9 mouse cellular contexts compared by ENCODE assay signal in genomic region chr1:37903178-37903577, GRCm38 (mm10). TPM values are rescaled to one million over a fixed set of nuclear protein-coding genes. Genes with fewer than 3 reads are reported as not detected.
DNase-seq lines count a peak whose midpoint lies in the region; ATAC-seq and TF ChIP-seq lines count a peak whose summit lies in the region.
"Had no signal": no experiment of that assay in that cellular context is flagged by ENCODE, and none has a peak within 500 bp of the region (broad histone marks: within the 10 kb centered on the region; RNA-seq: fewer than 3 reads in every experiment).

No protein-coding gene starts in this region.

- no peak overlapping the region for H3K9ac ChIP-seq in heart, embryonic 12.5 days
- no peak overlapping the region for H3K9ac ChIP-seq in midbrain, embryonic 11.5 days (ENCODE audit: low read length)

- intact Hi-C loops in heart, postnatal 25 days (cut with DNase I) = loop anchor here (5.0 kb wide), 1 partner anchor 84 kb away; no protein-coding TSS in a partner anchor

- no peak for TF ChIP-seq POLR2A in bone marrow, adult 2 months (IDR thresholded peaks at IDR 0.05; ENCODE audit: borderline replicate concordance, control insufficient read depth, low read depth, low read length)

- H3K27ac ChIP-seq in heart, embryonic 12.5 days (ENCODE audit: poor library complexity, severe bottlenecking) = no peak overlapping the region
- H3K27ac ChIP-seq in bone marrow, adult 2 months (ENCODE audit: control insufficient read depth, insufficient read depth, low read depth, low read length, poor library complexity) = no peak overlapping the region
- H3K27ac ChIP-seq in midbrain, embryonic 11.5 days (ENCODE audit: low read depth, low read length) = no peak overlapping the region

- peak; percentile 28; the same call in 1 of the 2 replicates for TF ChIP-seq CTCF in bone marrow, adult 2 months (IDR thresholded peaks at IDR 0.05; ENCODE audit: control insufficient read depth, insufficient read depth, low read length)

- no peaks in the 10 kb centered on the region for H3K27me3 ChIP-seq in heart, embryonic 12.5 days (replicated peaks)
- H3K27me3 ChIP-seq in midbrain, embryonic 11.5 days (ENCODE audit: control insufficient read depth, insufficient read depth, low read length) = no peaks in the 10 kb centered on the region

- H3K36me3 ChIP-seq in heart, embryonic 12.5 days = peaks cover 18% of the 10 kb centered on the region
- H3K36me3 ChIP-seq in midbrain, embryonic 11.5 days (ENCODE audit: control insufficient read depth, insufficient read depth, low read length) = peaks cover 5% of the 10 kb centered on the region; the same call in 1 of the 2 replicates

- H3K4me2 ChIP-seq in heart, embryonic 12.5 days = no peak overlapping the region
- H3K4me2 ChIP-seq in midbrain, embryonic 11.5 days = no peak overlapping the region

- H3K9me3 ChIP-seq in heart, embryonic 12.5 days (replicated peaks) = no peaks in the 10 kb centered on the region
- no peaks in the 10 kb centered on the region for H3K9me3 ChIP-seq in midbrain, embryonic 11.5 days (ENCODE audit: control insufficient read depth, low read length)

- 32% methylated on average over 6 of the region's 6 CpGs for WGBS in heart, embryonic 12.5 days
- 26% methylated on average over 6 of the region's 6 CpGs for WGBS in bone marrow, adult 2 months
- 37% methylated on average over 6 of the region's 6 CpGs for WGBS in midbrain, embryonic 11.5 days

- DNase-seq in heart, postnatal 25 days (ENCODE audit: low spot score) = no peak
- DNase-seq in right cerebral cortex, adult 2 months (ENCODE audit: low spot score in 2 of 2) = peak; percentile 22 to 31
- DNase-seq in right cerebral cortex, postnatal 36 days (ENCODE audit: low spot score in 2 of 2) = no peak
- peak; percentile 30 to 60 for DNase-seq in kidney, postnatal 36 days
- no peak for DNase-seq in midbrain, embryonic 11.5 days (ENCODE audit: low spot score, missing footprints)

- no peak overlapping the region for H3K4me3 ChIP-seq in heart, embryonic 12.5 days
- H3K4me3 ChIP-seq in bone marrow, adult 2 months (replicated peaks; ENCODE audit: control insufficient read depth, low read depth, low read length) = no peak overlapping the region
- no peak overlapping the region for H3K4me3 ChIP-seq in midbrain, embryonic 11.5 days (ENCODE audit: low read depth, low read length)

- H3K4me1 ChIP-seq in heart, embryonic 12.5 days (replicated peaks) = peaks cover 9% of the 10 kb centered on the region
- H3K4me1 ChIP-seq in bone marrow, adult 2 months (ENCODE audit: control insufficient read depth, insufficient read depth, low read length) = no peaks in the 10 kb centered on the region
- no peaks in the 10 kb centered on the region for H3K4me1 ChIP-seq in midbrain, embryonic 11.5 days (ENCODE audit: control insufficient read depth, insufficient read depth, low read length)

- ATAC-seq in heart, embryonic 12.5 days (ENCODE audit: insufficient number of reproducible peaks, low FRiP score) = 0 out of 2 replicates have a peak, but pooled peaks have one; percentile 42
- no peak for ATAC-seq in midbrain, embryonic 11.5 days (ENCODE audit: low FRiP score)
- no peak for ATAC-seq in erythroid progenitor cell, adult 5-6 weeks (replicated peaks; ENCODE audit: low FRiP score, poor library complexity, severe bottlenecking)

RNA-seq across cellular contexts. Expression of gene Mrpl30, which starts 12.9 kb away (rescaled TPM):
- 237 and 240 TPM in 2 replicates for polyA plus RNA-seq in heart, embryonic 12.5 days (2016; fragmentation: Nextera tagmentation; extraction: Ambion mirVana)
- total RNA-seq in heart, postnatal 25 days (2021) = 100 to 1,000 TPM; 384 to 394 TPM
- 73.9 and 94.1 TPM in 2 replicates for polyA plus RNA-seq in bone marrow, adult 2 months (2011; ENCODE audit: insufficient read depth, insufficient read length, low replicate concordance, missing spikeins)
- 229 and 237 TPM in 2 replicates for polyA plus RNA-seq in midbrain, embryonic 11.5 days (2014; fragmentation: Nextera tagmentation; extraction: Ambion mirVana)
- 83.0 and 94.1 TPM in 2 replicates for total RNA-seq in erythroid progenitor cell, adult 5-6 weeks (2015; ENCODE audit: low replicate concordance)
- 41.1 and 57.8 TPM in 2 replicates for total RNA-seq in erythroid progenitor cell, adult 5-6 weeks (2017; ENCODE audit: low replicate concordance)

RNA-seq across cellular contexts. Expression of gene Mitd1, which starts 13.0 kb away (rescaled TPM):
- polyA plus RNA-seq in heart, embryonic 12.5 days (2016; fragmentation: Nextera tagmentation; extraction: Ambion mirVana) = 9.4 and 12.5 TPM in 2 replicates
- total RNA-seq in heart, postnatal 25 days (2021) = 1 to 10 TPM; 4.7 to 5.1 TPM
- polyA plus RNA-seq in bone marrow, adult 2 months (2011; ENCODE audit: insufficient read depth, insufficient read length, low replicate concordance, missing spikeins) = 14.1 and 15.3 TPM in 2 replicates
- 27.7 and 27.8 TPM in 2 replicates for polyA plus RNA-seq in midbrain, embryonic 11.5 days (2014; fragmentation: Nextera tagmentation; extraction: Ambion mirVana)
- total RNA-seq in erythroid progenitor cell, adult 5-6 weeks (2015; ENCODE audit: low replicate concordance) = 12.2 and 32.1 TPM in 2 replicates
- total RNA-seq in erythroid progenitor cell, adult 5-6 weeks (2017; ENCODE audit: low replicate concordance) = 24.4 and 26.6 TPM in 2 replicates

RNA-seq across cellular contexts. Expression of gene Lyg2, which starts 13.1 kb away (rescaled TPM):
- not detected in 2 replicates for polyA plus RNA-seq in heart, embryonic 12.5 days (2016; fragmentation: Nextera tagmentation; extraction: Ambion mirVana)
- not detected for total RNA-seq in heart, postnatal 25 days (2021)
- not detected in 2 replicates for polyA plus RNA-seq in bone marrow, adult 2 months (2011; ENCODE audit: insufficient read depth, insufficient read length, low replicate concordance, missing spikeins)
- polyA plus RNA-seq in midbrain, embryonic 11.5 days (2014; fragmentation: Nextera tagmentation; extraction: Ambion mirVana) = not detected in 2 replicates
- total RNA-seq in erythroid progenitor cell, adult 5-6 weeks (2015; ENCODE audit: low replicate concordance) = not detected in 2 replicates
- total RNA-seq in erythroid progenitor cell, adult 5-6 weeks (2017; ENCODE audit: low replicate concordance) = not detected in 2 replicates
- total RNA-seq: left cerebral cortex, postnatal 10 days had no signal

RNA-seq across cellular contexts. Expression of gene Lipt1, which starts 31.6 kb away (rescaled TPM):
- 8.6 and 9.2 TPM in 2 replicates for polyA plus RNA-seq in heart, embryonic 12.5 days (2016; fragmentation: Nextera tagmentation; extraction: Ambion mirVana)
- 10 to 100 TPM; 10.4 to 11.0 TPM for total RNA-seq in heart, postnatal 25 days (2021)
- polyA plus RNA-seq in bone marrow, adult 2 months (2011; ENCODE audit: insufficient read depth, insufficient read length, low replicate concordance, missing spikeins) = 4.0 TPM in 1 of 2 replicates, not detected in the other
- 8.9 and 9.3 TPM in 2 replicates for polyA plus RNA-seq in midbrain, embryonic 11.5 days (2014; fragmentation: Nextera tagmentation; extraction: Ambion mirVana)
- total RNA-seq in erythroid progenitor cell, adult 5-6 weeks (2015; ENCODE audit: low replicate concordance) = 2.5 TPM in 1 of 2 replicates, not detected in the other
- total RNA-seq in erythroid progenitor cell, adult 5-6 weeks (2017; ENCODE audit: low replicate concordance) = 0.38 and 0.77 TPM in 2 replicates

RNA-seq across cellular contexts. Expression of gene Tsga10, which starts 36.9 kb away (rescaled TPM):
- 5.5 TPM in 2 replicates for polyA plus RNA-seq in heart, embryonic 12.5 days (2016; fragmentation: Nextera tagmentation; extraction: Ambion mirVana)
- total RNA-seq in heart, postnatal 25 days (2021) = 1 to 10 TPM; 3.5 to 4.3 TPM
- 0.95 and 3.6 TPM in 2 replicates for polyA plus RNA-seq in bone marrow, adult 2 months (2011; ENCODE audit: insufficient read depth, insufficient read length, low replicate concordance, missing spikeins)
- polyA plus RNA-seq in midbrain, embryonic 11.5 days (2014; fragmentation: Nextera tagmentation; extraction: Ambion mirVana) = 19.8 and 21.1 TPM in 2 replicates
- 5.4 and 6.8 TPM in 2 replicates for total RNA-seq in erythroid progenitor cell, adult 5-6 weeks (2015; ENCODE audit: low replicate concordance)
- 1.8 and 2.2 TPM in 2 replicates for total RNA-seq in erythroid progenitor cell, adult 5-6 weeks (2017; ENCODE audit: low replicate concordance)

Comparison
In these comparisons a context has a peak if more than half of its experiments do, and no peak if none do; other contexts are left out.
1. DNase-seq: peak in right cerebral cortex, adult 2 months (2 of 2) and kidney, postnatal 36 days (2 of 2); none in heart, postnatal 25 days (single experiment), right cerebral cortex, postnatal 36 days (0 of 2) and midbrain, embryonic 11.5 days (single experiment).